Mouse (Mus musculus) layer of hippocampus, postnatal 25 days (tissue): ENCODE results near the gene Asic4. TPM values are rescaled to one million over a fixed set of nuclear protein-coding genes. Genes with fewer than 3 reads are reported as not detected.

Source experiments
- DNase-seq, 2 experiments: peaks; one replicate each; pipeline ENCODE4 v3.0.0; 2022; ENCODE audit warnings: mixed read lengths in 2 of 2, low spot score in 1 of 2; ENCODE audit errors: extremely low spot score in 1 of 2
- total RNA-seq, 2 experiments: library from RNA; stranded (reverse); gene quantifications; 2 replicates each; pipeline ENCODE4 v1.2.3; 2021

Asic4 gene
- total RNA-seq, result 1 to 10 TPM; 8.9 to 9.9 TPM

- no peak for DNase-seq
Measured at GRCm38 (mm10) chr1:75450314-75451005, at the start of gene Asic4. TSS of gene Asic4 (plus strand) at chr1:75450436.

DNA sequence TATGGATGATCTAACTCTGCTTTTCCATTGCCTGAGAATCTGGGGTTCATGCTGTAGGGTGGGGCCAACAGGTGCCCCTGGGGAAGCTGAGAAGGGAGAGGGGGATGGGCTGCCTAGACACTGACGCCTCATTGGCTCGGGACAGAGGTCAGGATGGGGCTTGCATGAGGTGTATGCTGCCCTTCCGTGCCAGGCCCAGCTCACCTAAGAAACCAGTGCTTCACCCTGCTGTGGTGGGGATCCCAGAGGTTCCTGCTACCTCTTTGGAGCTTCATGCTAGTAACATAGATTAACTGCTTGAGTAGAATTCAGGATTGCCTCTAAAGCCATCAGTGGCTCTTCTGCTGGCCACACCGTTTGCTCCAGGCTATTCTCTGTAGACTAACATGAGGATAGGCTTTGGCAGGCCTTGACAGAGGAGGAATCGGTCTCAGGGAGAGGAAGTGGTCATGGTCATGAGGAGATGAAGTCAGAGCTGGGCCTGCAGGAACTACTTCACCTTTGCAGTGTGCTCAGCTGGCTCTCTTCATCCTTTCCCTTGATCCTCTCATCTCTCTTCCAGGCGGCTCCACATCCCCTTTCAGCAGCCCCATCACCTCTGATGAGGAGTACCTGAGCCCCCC, 49.6 kb upstream of the Asic4 start:
- DNase-seq, result no peak

DNA sequence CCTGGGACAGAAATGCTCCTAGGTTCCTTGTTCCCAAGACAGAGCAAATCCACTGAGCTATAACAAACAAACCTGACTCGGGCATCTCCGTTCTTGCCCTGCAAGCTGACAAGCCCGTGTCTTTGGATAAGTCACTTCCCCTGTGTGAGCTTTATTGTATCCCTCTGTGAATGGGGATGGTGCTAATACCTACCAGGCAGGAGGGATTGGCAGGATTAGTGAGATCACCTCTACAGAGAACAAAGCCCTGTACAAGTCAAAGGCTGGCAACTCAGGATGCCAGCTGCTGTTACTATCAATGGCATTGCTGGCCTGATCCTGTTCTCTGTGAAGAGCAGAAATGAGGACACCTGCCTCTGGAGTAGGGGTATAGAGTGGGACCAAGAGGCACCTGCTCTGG, 44.7 kb upstream of the Asic4 start:
- DNase-seq, result no peak

DNA sequence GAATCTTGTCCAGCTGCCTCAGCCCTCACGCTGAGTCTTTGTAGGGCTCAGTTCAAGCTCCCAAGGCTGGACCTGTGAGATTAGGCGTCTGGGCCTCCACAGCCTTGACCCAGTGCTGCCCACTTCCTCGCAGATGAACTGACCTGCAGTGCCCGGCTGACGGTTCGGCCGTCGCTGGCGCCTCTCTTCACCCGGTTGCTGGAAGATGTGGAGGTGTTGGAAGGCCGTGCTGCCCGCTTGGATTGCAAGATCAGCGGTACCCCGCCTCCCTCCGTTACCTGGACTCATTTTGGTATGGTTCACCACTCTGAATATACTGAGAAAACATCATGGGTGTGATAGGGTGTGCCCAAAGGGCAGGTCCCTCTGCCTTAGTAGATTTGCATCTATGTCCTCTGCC, 44.1 kb upstream of the Asic4 start:
- no peak for DNase-seq

GRCm38 (mm10) chr1:75407056-75407455, 43.2 kb upstream of the Asic4 start:
- no peak for DNase-seq

DNA sequence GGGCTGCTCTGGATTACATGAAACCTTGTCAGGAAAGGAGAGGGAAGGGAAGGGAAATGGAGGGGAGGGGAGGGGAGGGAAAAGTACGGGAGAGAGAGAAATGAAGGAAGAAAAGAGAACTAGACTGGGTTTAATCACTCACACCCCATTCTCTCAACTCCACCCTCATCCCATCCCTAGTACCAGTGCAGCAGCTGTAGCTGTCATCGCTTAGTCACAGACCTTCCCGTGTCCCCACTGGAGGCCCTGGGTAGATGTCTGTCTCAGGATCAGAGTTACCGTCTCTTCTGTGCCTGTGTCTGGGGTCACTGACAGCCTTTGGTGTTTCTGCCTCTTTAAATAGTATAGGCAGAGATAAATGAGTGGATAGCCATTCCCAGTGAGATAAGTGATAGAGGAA, 42.0 kb upstream of the Asic4 start:
- no peak for DNase-seq

DNA sequence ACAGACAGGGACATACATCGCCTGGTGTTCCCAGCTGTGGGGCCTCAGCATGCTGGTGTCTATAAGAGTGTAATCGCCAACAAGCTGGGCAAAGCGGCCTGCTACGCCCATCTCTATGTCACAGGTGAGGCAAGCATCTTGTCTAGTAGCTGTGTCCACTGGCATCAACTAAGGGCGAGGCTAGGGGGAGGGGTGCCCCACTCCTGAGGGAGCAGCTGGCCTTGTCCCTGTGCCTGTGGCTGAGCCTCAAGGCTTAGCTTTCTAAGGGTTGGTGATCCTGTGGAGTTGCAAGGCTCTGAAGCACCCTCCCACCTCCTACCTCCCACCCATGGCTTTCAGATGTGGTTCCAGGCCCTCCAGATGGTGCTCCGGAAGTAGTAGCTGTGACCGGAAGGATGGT, 40.3 kb upstream of the Asic4 start:
- DNase-seq, result no peak

GRCm38 (mm10) chr1:75412196-75412595, 38.0 kb upstream of the Asic4 start:
- no peak for DNase-seq

GRCm38 (mm10) chr1:75413749-75414148, 36.5 kb upstream of the Asic4 start:
- DNase-seq, result peak in 1 of 2 experiments; percentile 56

DNA sequence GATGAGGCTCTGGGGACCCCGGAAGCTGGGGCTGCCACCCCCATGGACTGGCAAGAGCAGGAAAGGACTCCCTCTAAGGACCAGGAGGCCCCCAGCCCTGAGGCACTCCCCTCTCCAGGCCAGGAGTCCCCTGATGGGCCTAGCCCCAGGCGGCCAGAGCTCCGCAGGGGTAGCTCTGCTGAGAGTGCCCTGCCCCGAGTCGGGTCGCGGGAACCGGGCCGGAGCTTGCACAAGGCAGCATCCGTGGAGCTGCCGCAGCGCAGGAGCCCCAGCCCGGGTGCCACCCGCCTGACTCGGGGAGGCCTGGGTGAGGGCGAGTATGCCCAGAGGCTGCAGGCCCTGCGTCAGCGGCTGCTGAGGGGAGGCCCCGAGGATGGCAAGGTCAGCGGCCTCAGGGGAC, 28.4 kb upstream of the Asic4 start:
- no peak for DNase-seq

GRCm38 (mm10) chr1:75422216-75422822, 27.9 kb upstream of the Asic4 start:
- DNase-seq, result no peak

DNA sequence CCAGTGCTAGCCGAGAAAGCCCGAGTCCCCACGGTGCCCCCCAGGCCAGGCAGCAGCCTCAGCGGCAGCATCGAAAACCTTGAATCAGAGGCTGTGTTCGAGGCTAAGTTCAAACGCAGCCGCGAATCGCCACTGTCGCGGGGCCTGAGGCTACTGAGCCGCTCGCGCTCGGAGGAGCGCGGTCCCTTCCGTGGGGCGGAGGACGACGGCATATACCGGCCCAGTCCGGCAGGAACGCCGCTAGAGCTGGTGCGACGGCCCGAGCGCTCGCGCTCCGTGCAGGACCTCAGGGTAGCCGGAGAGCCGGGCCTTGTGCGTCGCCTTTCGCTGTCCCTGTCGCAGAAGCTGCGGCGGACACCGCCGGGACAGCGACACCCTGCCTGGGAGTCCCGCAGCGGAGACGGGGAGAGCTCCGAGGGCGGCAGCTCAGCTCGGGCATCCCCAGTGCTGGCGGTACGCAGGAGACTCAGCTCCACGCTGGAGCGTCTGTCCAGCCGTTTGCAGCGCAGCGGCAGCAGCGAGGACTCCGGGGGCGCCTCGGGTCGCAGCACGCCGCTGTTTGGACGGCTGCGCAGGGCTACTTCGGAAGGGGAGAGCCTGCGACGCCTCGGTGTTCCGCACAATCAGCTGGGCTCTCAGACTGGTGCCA, 27.3 kb upstream of the Asic4 start:
- no peak for DNase-seq

- DNase-seq, result no peak
Measured at GRCm38 (mm10) chr1:75423780-75424390, 26.4 kb upstream of the Asic4 start.

DNA sequence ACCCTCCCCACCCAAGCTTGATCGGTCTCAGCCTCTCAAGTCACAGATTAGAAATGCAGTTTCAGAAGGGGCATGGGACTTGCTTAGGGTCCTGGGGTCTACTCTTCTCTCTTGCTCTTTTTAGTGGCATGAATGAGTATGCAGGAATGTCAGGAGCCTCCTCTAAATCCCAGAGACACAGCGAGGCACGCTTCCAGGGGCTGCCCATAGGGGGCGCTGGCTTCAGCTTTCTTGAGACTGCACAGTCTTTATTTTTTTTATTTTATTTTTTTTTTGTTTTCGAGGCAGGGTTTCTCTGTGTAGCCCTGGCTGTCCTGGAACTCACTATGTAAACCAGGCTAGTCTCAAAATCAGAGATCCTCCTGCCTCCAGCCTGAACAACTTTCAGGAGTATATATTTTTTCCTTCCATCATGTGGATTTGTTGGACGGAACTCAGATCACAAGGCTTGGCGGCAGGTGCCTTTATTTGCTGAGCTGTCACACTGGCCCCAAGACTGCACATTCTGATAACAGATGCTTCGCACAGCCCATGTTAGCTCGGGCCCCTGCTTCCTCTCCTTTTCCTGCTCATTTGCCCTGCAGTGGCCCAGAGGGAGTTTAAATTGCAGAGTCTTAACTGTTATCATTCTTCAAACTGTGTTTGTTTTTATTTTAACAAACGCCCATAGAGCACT, 24.3 kb upstream of the Asic4 start:
- peak in 1 of 2 experiments; percentile 73 for DNase-seq

GRCm38 (mm10) chr1:75435475-75436328, 14.5 kb upstream of the Asic4 start, which contains the start of gene Gmppa:
TSS of gene Gmppa (plus strand) at chr1:75435930.
- peak; percentile 65 to 73 for DNase-seq

DNA sequence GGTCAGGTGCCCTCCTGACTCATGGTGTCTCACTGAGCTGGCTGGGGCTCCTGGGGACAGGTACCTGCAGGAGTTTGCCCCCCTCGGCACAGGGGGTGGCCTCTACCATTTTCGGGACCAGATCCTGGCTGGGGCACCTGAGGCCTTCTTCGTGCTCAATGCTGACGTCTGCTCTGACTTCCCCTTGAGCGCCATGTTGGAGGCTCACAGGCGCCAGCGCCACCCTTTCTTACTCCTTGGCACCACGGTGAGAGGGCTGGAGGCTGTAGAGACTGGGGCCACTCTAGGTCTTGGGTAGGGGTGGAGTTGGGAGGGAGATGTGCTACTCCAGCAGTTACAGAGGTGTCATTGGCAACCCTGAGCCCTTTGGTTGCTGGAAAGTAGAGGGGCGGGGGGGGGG, 11.5 kb upstream of the Asic4 start:
- DNase-seq, result no peak

DNA sequence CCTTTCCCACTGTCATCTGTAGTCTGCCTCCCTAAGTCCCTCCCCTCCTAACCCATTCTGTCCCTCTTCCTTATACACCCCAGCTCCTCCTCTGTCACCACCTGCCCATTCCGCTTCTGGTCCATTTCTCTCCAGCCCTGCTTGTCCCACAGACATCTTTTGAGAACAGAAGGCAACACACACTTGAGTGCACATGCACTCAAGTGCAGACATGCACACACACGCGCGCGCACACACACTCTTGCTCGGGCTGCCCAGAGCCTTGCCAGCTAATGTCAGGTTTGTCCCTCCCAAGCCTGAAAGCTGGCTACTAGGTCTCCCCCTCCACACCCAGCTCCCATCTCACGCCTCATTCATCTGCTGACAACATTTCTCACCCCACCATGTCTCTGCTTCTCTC, 9.6 kb upstream of the Asic4 start:
- DNase-seq, result no peak

DNA sequence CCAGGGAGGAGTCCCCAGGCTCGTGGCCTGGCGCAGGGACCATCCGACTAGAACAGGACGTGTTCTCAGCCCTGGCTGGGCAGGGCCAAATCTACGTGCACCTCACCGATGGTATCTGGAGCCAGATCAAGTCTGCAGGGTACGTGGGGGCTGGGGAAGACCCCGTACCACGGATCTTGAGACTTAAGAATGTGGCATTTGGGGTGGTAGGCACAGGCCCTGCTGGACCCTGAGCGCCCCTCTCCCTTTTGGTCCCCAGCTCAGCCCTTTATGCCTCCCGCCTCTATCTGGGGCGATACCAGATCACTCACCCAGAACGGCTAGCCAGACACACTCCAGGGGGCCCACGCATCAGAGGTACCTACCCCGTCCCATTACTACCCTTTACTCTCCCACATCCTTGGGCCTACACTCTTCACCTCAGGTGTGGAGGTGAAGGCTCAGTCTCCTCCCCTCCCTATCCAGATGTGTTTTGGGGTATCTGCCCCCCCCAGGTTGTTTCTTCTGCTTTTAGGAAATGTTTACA, 8.7 kb upstream of the Asic4 start:
- no peak for DNase-seq

DNA sequence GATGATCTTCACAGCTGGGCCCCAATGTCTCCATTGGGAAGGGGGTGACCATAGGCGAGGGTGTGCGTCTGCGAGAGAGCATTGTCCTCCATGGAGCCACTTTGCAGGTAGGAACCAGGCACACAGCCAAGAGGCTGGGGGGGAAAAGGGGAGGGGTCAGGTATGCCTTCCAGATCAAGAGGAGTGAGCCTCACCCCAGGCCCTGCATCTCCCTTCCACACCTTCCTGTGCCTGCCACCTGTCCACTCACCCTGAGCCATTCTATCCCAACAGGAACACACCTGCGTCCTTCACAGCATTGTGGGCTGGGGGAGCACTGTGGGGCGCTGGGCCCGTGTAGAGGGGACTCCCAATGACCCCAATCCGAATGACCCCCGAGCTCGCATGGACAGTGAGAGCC, 8.1 kb upstream of the Asic4 start:
- DNase-seq, result no peak
